Mouse (Mus musculus) urinary bladder, postnatal 25 days (tissue): ENCODE measurements around the gene Borcs6.
"Not testable (repeated sequence)": the region's sequence is repeated elsewhere in the genome, so short reads cannot be mapped to it uniquely, and the experiment has no call there.

ENCODE experiments used
- DNase-seq: peaks from one replicate; pipeline ENCODE4 v3.0.0; 2022; ENCODE audit warnings: low spot score

Gene Borcs6

GRCm38 (mm10) chr11:69089616-69090290 lies 30.2 kb downstream of the Borcs6 start:
- no peak for DNase-seq

GRCm38 (mm10) chr11:69090367-69090766 lies 30.9 kb downstream of the Borcs6 start:
- no peak for DNase-seq

GRCm38 (mm10) chr11:69091566-69092385 lies 32.3 kb downstream of the Borcs6 start:
- DNase-seq = no peak

DNA sequence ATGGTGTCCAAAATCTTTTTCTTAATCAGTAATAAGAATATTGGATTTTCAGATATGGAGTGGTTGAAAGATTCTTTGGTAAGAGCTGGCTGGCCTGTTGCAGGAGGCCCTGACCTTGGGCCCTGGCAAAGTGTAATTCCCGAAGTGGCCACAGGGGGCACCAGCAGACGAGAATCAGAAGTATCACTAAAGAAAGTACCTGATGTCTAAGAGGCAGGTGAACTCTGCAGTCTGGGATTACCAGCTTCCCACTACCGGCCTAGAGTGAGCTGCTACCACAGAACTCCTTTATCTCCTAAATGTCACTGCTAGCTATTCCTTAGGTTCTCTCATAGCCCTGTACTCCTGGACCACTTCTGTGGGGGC lies 32.9 kb downstream of the Borcs6 start:
- peak; percentile 88 for DNase-seq

- DNase-seq = no peak
These were observed 33.4 kb downstream of the Borcs6 start for GRCm38 (mm10) chr11:69092871-69093270.

DNA sequence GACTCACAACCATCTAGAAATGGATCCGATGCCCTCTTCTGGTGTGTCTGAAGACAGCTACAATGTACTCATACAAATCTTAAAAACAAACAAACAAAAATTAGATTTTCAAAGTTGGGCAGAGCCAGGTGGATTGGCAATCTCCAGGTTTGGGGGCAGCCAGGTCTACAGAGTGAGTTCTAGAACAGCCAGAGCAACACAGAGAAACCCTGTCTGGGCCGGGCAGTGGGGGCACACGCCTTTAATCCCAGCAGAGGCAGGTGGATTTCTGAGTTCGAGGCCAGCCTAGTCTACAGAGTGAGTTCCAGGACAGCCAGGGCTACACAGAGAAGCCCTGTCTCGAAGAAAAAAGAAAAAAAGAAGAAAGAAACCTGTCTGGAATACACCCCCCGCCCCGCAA lies 34.3 kb downstream of the Borcs6 start:
- not testable (repeated sequence) for DNase-seq

DNA sequence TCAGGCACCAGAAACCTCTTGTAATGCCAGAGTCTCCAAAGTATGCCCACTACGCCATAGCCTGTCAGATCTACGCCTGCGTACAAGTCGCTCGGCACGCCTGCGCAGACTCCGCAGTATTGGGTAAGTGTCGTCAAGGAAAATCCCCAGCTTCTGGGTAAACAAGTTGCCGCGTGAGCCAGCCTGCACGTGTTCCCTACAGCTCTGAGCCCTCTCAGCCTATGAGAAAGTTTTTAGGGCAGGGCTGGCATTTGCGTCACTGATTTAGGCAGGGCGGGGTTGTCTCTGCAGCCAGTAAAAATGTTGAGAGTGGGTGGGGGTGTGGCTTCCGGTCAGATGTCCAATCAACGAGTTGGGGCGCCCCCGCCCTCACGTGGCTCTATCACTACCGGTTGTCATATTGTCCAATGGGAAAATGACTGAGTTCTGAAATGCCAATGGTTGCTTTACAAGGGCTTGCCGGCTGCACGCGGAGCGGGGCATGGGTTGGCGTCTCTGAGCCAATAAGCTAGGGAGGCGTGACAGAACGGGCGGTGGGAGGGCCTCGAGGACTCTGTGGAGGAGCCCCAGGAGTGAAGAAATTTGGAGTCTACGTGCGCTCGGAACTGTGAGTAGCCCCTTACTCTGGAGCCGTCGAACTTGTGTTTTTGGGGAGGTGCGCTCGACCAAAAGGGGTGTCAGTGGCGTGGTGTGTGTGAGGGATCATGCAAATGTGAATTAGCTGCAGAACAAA lies 35.3 kb downstream of the Borcs6 start, which contains the start of gene Per1:
Per1 (plus strand) TSS at position 521 of the 733 bp plus-strand sequence.
- peak; percentile 89 for DNase-seq

- DNase-seq = no peak
These were observed 36.2 kb downstream of the Borcs6 start for GRCm38 (mm10) chr11:69095511-69096231.

GRCm38 (mm10) chr11:69096360-69096986 lies 37.0 kb downstream of the Borcs6 start:
- no peak for DNase-seq

GRCm38 (mm10) chr11:69096987-69097900 lies 37.7 kb downstream of the Borcs6 start:
- peak; percentile 98 for DNase-seq

GRCm38 (mm10) chr11:69098039-69098761 lies 38.7 kb downstream of the Borcs6 start:
- DNase-seq = no peak

DNA sequence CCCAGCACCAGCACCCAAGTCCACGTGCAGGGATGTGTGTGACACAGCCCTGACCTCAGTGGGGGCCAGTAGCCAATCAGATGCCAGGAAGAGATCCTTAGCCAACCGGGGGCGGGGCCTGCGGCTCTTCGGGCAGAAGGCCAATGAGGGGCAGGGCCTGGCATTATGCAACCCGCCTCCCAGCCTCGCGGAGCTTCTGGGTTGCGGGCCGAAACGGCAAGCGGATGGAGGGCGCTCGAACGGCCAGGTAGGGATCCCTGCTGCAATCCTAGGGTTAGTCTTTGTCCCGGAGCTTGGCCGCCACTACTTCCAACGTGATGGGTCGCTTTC lies 39.2 kb downstream of the Borcs6 start:
- peak; percentile 98 for DNase-seq

DNA sequence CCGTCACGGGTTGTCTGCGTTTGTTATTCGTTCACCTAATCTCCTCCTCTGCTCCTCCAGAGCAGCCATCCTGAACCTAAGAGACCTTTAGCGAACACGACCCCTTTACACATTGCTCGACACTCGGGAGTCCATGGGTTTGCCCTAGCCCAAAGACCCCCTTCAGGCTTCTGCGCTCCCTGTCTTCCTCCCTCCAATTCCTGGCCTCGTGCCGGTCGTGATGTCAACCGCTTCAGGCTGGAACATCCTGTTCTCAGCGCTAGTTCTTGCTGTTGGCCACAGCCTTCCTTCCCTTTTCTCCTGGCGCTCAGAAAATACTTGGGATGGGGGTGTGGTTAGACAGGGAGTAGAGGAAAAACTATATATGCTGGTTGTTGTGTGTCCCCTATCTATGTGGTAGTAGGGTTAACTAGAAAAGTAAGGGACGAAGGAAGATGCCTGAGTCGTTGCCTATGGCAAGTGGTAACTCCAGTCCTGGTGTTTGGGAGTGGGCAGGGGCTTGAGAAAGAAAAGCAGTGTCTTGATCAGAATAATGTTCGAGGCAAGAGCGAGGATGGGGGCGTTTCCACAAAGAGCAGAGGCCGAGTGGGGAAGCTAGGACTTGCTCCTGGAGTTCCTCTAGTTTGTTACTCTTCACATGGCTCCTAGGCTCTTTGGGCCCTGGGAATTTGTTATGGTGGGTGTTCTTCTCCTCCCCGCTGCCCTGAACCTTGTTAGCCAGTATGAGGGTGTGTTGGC lies 39.8 kb downstream of the Borcs6 start:
- DNase-seq = peak; percentile 65

- DNase-seq = peak; percentile 91
These were observed 40.4 kb downstream of the Borcs6 start for GRCm38 (mm10) chr11:69099915-69100345.

DNA sequence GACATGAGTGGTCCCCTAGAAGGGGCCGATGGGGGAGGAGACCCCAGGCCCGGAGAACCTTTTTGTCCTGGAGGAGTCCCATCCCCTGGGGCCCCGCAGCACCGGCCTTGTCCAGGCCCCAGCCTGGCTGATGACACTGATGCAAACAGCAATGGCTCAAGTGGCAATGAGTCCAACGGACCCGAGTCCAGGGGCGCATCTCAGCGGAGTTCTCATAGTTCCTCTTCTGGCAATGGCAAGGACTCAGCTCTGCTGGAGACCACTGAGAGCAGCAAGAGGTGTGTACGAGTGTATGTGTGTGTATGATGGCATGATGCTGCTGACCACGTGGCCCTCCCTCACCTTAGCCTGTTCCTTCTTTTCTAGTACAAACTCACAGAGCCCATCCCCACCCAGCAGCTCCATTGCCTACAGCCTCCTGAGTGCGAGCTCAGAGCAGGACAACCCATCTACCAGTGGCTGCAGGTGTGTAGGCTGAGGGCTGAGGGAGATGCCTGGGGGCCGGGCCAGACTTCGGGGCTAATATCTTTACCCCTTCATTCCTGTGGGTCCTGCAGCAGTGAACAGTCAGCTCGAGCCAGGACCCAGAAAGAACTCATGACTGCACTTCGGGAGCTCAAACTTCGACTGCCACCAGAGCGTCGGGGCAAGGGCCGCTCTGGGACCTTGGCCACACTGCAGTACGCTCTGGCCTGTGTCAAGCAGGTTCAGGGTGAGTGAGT lies 41.3 kb downstream of the Borcs6 start:
- DNase-seq = no peak

DNA sequence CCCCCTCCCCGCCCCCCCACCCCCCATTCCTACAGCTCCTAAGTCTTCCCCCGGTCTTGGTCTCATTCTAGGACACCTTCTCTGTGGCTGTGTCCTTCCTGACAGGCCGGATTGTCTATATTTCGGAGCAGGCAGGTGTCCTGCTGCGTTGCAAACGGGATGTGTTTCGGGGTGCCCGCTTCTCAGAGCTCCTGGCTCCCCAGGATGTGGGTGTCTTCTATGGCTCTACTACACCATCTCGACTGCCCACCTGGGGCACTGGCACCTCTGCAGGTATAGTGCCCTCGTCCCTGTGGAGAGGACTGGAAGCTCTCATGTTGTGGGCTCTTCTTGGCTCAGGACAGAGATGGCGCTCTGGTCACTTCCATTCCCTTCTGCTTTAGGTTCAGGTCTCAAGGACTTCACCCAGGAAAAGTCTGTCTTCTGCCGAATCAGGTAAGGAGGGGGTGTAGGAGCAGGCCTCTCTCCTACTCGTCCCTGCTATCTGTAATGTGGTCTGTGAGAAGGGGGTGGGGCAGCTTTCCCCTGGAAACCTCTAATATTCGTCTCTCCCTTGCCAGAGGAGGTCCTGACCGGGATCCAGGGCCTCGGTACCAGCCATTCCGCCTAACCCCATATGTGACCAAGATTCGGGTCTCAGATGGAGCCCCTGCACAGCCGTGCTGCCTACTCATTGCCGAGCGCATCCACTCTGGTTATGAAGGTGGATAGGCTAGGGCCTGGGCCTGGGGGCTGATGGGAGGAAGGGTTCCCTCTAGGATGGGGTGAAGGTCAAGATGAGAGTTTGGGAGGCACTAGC lies 42.3 kb downstream of the Borcs6 start:
- no peak for DNase-seq

- DNase-seq = no peak
These were observed 42.8 kb downstream of the Borcs6 start for GRCm38 (mm10) chr11:69102403-69102725.

DNA sequence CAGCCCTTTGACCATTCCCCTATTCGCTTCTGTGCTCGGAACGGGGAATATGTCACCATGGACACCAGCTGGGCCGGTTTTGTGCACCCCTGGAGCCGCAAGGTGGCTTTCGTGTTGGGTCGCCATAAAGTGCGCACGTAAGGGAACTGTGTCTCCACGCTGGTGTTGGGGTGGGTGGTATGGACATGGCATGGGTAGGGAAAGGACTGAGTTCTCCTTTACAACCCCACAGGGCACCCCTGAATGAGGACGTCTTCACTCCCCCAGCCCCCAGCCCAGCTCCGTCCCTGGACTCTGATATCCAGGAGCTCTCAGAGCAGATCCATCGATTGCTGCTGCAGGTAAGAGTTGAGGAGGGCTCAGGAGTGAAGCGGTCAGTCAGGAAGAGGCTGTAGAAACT lies 43.6 kb downstream of the Borcs6 start:
- DNase-seq = no peak
